Mouse (Mus musculus) kidney, adult 2 months (tissue): Measurements from ENCODE around the gene Dph1.

ENCODE experiments used
- CTCF ChIP-seq: fragments of 200-500 bp; conservative IDR thresholded peaks from 2 replicates; pipeline ENCODE4 v1.5.1; 2011; ENCODE audit warnings: low read depth, mild to moderate bottlenecking, control low read depth, low read length, moderate library complexity, mixed read lengths; ENCODE audit not compliant: insufficient read depth, insufficient read length
- POLR2A ChIP-seq: fragments of 200-500 bp; IDR thresholded peaks from one replicate; pipeline ENCODE4 v1.6.1; 2011; ENCODE audit warnings: low read depth, low read length, control low read depth

- TF ChIP-seq CTCF = no peak
- no peak for TF ChIP-seq POLR2A
These were observed 43.8 kb downstream of the Dph1 start for GRCm38 (mm10) chr11:75147106-75147845.
